Mouse (Mus musculus): ENCODE measurements around the gene Zbtb46. TPM values are rescaled to one million over a fixed set of nuclear protein-coding genes. Genes with fewer than 3 reads are reported as not detected.
A peak's percentile ranks its signal among the peaks of the same experiment; 100 is the strongest.

Gene Zbtb46
- total RNA-seq, 2 experiments from 2014 or later: 14.3 to 16.9 TPM

- intact Hi-C loops (cut with DNase I): no loop called here
- peak in 1 of 2 experiments; percentile 36 for DNase-seq (ENCODE audit: low spot score in 2 of 2)
Observed at GRCm38 (mm10) chr2:181472256-181472827, 13.1 kb upstream of the Zbtb46 start.

GRCm38 (mm10) chr2:181471246-181471645, 12.0 kb upstream of the Zbtb46 start:
- intact Hi-C loops (cut with DNase I): no loop called here

GRCm38 (mm10) chr2:181470285-181470684, 11.1 kb upstream of the Zbtb46 start:
- no peak for DNase-seq (ENCODE audit: low spot score in 2 of 2)
- intact Hi-C loops (cut with DNase I): no loop called here

More at GRCm38 (mm10) chr2:181471246-181471645, 12.0 kb upstream of the Zbtb46 start:
- DNase-seq (ENCODE audit: low spot score in 2 of 2): no peak

GRCm38 (mm10) chr2:181465423-181465822, 6.2 kb upstream of the Zbtb46 start:
- DNase-seq (ENCODE audit: low spot score in 2 of 2): no peak
- intact Hi-C loops (cut with DNase I): no loop called here

- peak; percentile 47 to 83 for DNase-seq (ENCODE audit: low spot score in 2 of 2)
- intact Hi-C loops (cut with DNase I): no loop called here
Observed at GRCm38 (mm10) chr2:181463008-181463738, 3.9 kb upstream of the Zbtb46 start.

DNA sequence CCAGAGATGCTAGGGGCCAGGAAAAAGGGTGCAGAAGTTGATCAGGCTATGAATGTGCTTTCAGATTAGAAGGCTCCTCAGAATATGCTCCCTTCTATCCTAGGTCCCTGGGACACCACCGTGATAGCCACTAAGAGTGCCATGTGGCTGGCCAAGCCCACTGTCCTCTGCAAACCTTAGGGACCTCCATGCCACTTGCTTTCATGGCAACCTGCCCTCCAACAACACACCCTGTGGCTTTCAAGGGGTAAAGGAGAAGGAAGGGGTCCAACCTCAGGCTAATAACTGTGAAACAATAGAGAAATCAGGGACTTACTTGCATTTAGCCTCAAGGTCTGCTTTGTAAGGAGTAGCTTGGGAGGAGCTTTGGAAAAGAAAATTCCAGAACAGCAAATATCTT, 3.4 kb upstream of the Zbtb46 start:
- intact Hi-C loops (cut with DNase I): no loop called here
- no peak for DNase-seq (ENCODE audit: low spot score in 2 of 2)

DNA sequence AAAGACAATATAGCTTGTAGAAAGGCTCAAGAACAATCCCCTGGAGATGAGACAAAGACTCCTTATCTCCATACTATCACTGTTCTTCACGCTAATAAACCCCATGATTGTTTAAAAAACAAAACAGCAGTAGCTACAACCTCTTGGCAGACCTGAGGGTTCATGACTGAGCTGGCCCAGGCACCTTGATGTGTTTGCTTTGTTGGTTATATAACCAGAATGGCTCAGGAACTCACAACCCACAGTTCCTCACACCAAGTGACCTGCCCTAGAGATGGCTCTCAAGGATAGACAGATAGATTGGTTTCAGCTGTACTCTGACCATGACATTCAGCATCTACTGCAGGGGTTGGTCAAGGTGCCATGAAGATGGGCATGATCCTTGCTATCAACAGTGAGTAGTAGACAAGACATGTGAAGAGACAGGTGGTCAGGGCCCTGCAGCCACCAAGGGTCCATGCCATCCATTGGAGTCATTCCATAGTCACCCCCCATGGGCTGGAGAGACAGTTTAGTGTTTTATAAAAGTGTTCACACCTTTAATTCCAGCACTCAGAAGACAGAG, 2.4 kb upstream of the Zbtb46 start:
- intact Hi-C loops (cut with DNase I): no loop called here
- no peak for DNase-seq (ENCODE audit: low spot score in 2 of 2)

DNA sequence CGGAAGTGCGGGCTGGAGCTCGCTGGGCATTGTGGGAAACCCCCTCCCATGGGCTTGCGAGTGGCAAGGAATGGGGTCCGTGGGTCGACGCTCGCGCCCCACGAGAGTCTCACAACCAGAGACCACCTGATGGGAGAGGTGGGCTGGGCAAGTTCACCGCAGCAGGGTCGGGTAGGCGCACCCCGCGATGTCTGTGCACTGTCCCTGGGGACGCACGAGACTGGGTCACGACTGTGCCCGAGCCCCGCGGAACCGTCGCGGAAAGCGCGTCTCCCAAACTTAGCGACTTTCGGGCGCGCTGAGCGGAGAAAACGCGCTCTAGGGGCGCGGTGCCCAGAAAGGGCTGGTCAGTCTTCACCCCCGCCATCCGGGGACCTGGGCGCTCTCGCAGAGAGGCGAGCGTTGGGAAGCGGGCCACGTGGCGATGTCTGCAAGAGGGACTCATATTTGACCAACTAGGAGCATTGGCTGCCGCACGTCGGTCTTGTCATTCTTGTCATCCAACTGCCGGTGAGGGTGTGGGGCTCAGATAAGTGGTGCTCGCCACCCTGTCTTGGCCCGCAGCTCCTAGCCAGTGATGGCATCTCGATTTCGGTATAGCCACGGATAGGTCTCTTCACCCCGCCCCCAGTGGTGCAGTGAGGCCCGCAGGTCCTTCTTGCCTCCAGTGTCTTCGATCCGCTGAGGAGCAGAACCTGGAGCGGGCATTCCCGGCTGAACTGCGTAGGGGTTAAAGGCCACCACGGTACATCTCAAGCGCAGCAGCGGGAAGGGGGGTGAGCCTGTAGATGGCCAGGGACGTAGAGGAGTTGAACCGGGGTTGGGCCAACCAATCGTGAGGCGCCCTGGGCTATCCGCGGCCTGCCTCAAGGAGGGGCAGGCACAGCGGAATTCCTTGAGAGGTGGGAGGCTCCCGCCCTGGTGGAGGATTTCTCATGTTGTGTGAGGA, 721 bp upstream of the Zbtb46 start:
- intact Hi-C loops (cut with DNase I): loop anchor here (5.0 kb wide), 1 partner anchor 48 kb away; no protein-coding TSS in a partner anchor
- DNase-seq (ENCODE audit: low spot score in 2 of 2): peak; percentile 29 to 73

DNA sequence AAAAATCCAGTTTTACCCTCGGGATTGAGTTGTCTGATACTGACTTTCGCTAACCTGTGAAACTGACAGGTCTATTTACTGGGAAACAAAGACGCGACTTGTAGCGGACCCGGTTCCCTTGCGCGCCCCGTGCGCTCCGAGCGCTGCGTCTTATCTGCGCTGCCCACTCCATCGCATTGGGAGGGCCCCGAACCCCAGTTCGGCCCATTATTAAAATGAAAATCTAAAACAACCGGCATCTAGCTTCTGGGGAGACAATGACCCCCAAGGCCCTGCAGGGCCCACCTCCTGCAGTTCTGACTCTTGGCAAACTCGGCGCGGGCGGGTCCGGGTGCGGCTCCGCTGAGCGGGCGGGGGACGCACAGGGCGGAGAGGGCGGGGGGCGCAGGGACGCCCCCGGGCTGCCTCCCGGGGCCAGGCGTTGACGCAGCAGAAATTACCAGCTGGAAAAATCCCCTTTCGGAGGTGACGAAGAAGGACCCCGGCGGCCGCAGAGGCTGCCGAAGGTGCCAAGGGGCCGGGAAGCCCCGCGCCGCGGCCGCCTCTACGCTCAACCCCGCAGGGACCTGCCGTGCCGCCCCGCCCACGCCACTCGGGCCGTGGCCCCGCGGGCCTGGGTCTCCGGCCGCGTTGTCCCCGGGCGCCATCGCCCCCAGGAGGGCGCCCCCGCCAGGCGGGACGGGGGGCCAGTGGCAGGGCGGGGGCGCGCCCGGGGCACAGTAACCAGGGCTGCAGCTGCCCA, 644 bp downstream of the Zbtb46 start:
- no peak for DNase-seq (ENCODE audit: low spot score in 2 of 2)
- intact Hi-C loops (cut with DNase I): loop anchor here (5.0 kb wide), 1 partner anchor 46 kb away; no protein-coding TSS in a partner anchor

DNA sequence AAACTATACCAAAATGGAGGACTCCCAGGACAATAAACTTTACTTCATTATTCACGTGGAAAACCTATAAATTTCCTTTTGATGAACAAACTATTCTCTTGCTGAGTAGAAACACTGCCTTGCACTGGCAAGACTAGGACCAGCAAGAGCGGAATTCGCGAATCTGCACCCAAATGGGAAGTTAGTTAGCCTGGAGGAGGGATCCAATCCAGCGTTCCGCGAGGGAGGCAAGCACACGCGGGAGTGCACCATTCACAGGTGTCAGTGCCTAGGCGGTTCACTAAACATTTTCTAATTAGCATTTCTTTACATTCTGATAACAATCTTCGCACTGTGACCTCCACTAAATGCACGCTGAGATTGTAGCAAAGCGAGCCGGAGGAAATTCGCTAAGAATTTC, 1.4 kb downstream of the Zbtb46 start:
- peak; percentile 16 to 24 for DNase-seq (ENCODE audit: low spot score in 2 of 2)
- intact Hi-C loops (cut with DNase I): loop anchor here (5.0 kb wide), 1 partner anchor 46 kb away; no protein-coding TSS in a partner anchor

DNA sequence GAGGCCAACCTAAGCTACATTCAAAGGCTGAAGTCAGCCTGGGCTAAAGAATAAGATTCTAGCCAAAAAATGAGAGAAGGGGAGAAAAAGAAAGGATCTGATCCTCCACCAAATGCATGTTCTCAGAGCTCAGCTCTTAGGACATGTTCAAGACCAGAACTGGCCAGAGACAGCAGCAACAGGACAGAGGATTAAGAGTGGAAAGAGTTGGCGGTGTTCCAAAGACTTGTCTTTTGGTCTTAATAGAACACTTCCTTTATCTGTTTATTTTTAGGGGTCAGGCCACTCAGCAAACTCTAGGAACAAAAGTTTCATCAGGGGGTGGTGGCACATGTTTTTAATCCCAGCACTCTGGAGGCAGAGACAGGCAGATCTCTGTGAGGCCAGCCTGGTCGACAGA, 3.3 kb downstream of the Zbtb46 start:
- no peak for DNase-seq (ENCODE audit: low spot score in 2 of 2)
- intact Hi-C loops (cut with DNase I): loop anchor here (5.0 kb wide), 1 partner anchor 44 kb away; no protein-coding TSS in a partner anchor

DNA sequence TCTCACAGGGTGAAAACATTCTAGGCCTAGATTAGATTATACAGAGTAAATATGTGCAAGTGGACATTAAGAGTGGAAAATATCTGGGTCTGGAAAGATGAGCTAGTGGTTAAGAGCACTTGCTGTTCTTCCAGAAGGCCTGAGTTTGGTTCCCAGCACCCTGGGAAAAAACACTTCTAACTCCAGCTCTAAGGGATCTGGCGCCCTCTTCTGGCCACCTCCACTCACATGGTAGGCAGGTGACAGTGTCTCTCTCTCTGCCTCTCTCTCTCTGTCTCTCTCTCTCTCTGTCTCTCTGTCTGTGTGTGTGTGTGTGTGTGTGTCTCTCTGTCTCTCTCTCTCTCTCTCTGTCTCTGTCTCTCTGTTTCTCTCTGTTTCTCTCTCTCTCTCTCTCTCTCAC, 6.0 kb downstream of the Zbtb46 start:
- DNase-seq (ENCODE audit: low spot score in 2 of 2): no peak
- intact Hi-C loops (cut with DNase I): no loop called here

- intact Hi-C loops (cut with DNase I): no loop called here
- DNase-seq (ENCODE audit: low spot score in 2 of 2): no peak
Observed at GRCm38 (mm10) chr2:181452181-181452580, 7.0 kb downstream of the Zbtb46 start.

DNA sequence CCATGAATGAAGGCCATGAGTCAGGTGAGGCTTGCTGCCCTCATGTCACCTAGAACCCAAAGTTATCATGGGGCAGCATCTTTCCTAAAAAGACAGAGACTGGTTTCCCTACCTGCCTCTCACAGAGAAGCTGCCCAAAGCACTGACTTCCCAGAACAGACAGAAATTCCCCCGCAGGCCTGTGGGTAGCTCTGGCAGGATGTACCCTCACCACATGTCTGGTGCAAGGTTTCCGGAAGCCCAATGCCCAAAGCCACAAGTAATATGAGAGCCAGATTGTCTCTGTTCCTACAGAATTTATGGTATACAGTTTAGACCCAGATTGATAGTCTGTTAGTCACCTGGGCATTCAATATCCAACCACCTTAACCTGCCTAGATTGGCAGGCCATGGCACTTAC, 16.2 kb downstream of the Zbtb46 start:
- intact Hi-C loops (cut with DNase I): no loop called here
- no peak for DNase-seq (ENCODE audit: low spot score in 2 of 2)

DNA sequence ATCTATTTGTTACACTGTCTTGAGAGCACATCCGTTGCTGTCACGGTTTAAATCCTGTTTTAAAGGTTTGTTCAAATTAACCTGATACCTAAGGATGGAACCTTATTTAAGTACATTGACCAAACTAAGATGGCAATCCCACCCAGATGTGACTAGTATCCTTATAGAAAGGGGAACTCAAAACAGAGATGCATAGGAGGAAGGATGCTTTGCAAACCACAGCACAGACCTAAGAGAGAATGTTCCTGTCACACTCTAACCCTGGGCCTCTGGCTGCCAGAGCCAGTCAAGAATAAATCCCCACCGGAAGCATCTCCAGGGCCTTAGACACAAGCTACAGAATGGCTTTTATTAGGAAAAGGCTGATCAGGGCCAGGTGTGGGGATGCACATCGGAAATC, 21.1 kb downstream of the Zbtb46 start:
- DNase-seq (ENCODE audit: low spot score in 2 of 2): no peak
- intact Hi-C loops (cut with DNase I): no loop called here

DNA sequence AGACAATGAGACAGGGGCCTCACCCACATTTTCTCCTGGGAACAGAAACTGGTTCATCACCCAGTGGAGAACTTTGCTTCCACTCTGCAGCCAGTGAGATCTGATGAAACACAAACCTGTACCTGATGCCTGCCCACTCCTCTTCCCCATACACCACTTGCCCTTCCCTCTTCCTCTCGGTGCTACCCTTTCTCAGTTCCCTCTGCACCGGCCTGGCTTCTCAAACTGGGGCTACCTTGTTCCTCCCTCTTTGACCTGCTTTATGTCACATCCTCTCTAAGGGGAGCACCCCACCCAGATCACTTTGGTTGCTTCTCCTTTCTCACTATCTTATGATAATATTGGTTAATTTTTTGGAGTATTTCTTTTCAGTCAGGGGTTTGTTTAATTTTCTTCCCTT, 23.0 kb downstream of the Zbtb46 start:
- DNase-seq (ENCODE audit: low spot score in 2 of 2): no peak
- intact Hi-C loops (cut with DNase I): no loop called here

DNA sequence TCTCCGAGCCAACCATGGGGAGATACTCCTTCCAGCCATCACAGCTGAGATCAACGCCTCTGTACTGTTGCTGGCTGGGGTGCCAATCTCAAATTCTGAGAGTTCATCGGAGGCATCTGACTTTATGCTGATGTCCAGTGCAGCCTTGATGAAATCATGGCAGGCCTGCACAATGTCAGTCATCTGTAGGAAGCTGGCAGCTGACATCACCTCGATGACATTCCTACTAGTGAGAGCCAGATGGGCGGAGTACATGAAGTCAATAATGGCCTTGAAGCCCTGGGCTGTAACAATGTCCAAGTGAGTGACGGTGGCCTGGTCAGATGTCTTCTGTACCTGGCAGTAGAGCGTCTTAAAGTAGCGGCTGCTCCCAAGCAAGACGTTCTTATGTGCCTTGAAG, 35.4 kb downstream of the Zbtb46 start:
- DNase-seq (ENCODE audit: low spot score in 2 of 2): no peak
- intact Hi-C loops (cut with DNase I): no loop called here

DNA sequence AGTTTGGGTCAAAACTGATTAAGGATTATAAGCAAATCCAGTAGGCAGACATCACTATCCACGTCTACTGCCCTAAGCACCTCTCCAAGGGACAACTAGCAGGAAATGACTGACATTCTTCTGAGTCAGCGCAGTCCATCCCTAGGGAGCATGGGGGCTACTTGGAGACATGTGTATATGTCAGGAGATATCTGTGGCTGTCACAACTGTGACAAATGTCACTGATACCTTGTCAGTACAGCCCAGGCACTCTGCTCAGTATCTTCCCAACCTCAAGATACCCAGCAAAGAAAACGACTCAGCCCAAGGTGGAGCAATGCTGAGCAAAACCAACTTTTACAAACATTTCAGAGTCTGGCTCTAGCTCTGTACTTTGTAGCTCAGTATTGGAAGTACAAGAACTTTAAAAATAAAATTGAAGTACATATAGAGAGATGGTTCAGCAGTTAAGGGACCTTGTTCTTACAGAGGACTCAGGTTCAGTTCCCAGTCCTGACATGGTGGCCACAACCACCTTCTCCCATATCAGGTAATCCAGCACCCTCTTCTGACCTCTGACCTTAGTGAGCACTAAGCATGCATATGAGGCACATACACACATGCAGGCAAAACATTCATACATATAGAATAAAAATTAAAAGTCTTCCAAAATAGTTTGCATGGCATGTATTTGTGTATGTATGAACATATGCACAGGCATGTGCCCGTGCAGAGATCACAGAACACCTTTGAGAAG, 38.2 kb downstream of the Zbtb46 start:
- intact Hi-C loops (cut with DNase I): no loop called here
- no peak for DNase-seq (ENCODE audit: low spot score in 2 of 2)
